Mouse (Mus musculus) heart, adult 18-20 months (tissue): ENCODE results near the gene Gm6657. TPM values are rescaled to one million over a fixed set of nuclear protein-coding genes. Genes with fewer than 3 reads are reported as not detected.

Experiments used
- total RNA-seq, 2 experiments: library from RNA; stranded (reverse); gene quantifications; 2 replicates each; pipeline ENCODE4 v1.2.3; 2021

Gene Gm6657
- total RNA-seq, 2 experiments from 2014 or later: not detected

Other genes with a start within 250 kb of the Gm6657 start
- gene Gphn, start 32.1 kb downstream of the Gm6657 start, total RNA-seq: 10 to 100 TPM; 22.1 to 23.3 TPM